Mouse (Mus musculus): Measurements from ENCODE around the gene Mpv17l2.

The Mpv17l2 gene

DNA sequence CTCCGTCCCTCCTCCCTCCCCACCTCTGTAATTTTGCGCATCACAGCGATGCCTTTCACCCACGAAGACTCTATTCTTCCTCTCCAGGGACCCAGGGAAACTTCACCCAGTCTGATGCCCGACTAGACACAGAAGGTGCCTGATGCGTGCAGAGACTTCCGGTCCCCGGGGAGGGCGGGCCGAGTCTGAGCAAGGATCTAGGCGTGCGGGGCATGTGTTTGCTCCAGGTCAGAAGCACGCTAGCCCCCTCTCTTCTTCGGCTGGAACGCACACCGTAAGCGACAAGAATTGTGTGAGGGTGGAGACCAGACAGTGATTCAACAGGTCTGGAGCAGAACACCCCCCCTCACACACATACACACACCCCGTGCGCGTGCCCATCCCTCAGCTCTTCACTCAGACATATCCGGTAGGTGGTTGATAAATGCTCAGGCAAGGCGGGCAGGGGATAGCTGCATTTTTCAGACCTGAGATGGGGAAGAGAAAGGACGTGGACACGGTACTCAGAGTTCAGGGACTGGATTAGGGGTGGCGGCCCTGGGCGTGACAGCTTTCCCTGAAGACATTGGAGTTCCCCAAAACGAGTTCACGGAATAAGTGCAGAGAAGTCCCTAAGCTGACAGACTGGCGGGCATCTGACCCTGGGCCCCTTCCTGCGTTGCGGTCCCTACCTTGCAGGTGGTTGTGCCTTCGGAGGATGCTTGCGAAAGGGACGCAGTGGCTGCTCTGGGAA lies 5.3 kb upstream of the Mpv17l2 start:
- DNase-seq: peak; percentile 58

DNA sequence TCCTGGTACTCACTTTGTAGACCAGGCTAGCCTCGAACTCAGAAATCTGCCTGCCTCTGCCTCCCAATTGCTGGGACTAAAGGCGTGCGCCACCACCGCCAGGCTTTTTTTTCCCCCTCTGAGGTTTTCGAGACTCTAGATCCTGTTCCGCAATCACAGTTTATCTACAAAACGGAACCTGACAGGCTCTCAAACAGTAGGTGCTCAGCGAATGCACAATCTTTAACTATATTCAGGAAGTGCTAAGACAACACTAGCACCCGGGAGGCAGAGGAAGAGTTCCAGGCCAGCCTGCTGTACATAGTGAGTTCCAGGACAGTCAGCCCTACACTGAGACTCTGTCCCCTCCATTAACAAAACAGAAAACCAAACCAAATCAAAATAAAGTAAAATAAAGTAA lies 4.6 kb upstream of the Mpv17l2 start:
- no peak for DNase-seq

DNA sequence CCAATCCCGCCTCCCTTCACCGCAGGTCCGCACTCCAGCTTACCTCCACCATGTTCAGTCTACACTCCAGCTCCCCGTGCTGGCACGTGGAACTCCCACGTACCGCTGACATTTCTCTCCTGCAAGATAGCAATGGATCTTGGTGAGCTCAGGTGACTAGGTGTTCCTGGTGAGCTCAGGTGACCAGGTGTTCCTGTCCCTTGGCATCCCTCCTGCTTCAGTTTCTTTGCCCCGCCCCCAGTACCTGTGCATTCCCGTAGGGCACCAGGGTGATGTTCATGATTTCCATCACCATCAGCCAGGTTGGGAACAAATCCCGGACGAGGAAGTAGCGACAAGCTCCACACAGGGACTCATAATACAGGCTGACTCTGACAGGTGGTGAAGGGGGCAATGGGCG lies 3.9 kb upstream of the Mpv17l2 start:
- DNase-seq: no peak

DNA sequence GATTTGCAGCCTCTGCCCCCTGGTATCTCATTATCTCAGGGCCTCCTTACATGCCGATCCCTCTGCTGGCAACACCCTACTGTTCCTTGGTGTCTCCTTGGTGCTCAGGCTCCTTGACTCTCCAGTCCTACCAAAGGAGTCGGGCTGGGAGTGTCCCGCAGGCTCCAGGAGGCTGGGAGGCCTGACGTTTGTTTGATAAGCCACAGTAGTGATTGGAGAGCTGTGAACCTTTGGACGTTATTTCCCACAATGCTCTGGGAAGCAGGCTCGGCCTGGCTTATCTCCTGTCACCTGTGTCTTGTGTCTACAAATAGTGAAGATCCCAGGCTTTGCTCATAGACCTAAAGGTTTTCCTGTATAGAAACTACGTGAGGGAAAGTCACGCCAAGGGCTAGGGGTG lies 3.3 kb upstream of the Mpv17l2 start:
- DNase-seq: no peak

DNA sequence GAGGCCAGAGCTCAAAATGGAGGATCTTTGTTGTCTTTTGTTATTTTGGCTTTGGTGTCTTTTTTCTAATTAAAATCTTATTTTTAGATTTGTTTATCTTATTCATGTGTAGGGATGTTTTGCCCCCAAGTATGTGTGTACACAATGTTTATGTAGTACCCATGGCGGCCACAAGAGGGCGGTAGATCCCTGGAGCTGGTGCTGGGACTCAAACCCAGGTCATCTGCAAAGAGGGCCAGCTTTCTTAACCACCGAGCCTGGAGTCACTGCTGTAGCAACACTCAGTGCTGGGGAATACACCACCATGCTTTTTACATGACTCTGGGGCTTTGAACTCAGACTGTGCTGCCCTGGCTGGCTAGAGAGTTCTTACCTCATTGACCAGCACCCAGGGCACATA lies 2.6 kb upstream of the Mpv17l2 start:
- peak; percentile 73 for DNase-seq

DNA sequence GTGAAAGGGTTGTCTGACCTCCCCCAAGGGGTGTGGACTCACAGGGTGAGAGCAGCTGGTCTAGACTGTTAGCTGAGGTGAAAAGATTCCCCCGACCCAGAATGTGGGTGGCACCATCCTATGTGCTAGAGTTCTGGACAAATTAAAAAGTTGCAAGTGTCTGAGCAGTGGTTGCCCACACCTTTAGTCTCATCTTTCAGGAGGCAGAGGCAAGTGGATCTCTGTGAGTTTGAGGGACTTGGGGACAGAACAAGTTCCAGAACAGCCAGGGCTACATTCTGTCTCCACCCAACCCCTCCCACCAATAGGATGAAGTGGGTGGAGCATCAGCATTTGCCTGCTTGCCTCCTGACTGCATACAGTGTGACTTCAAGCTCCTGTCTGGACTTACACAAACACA lies 1.4 kb upstream of the Mpv17l2 start:
- no peak for DNase-seq

DNA sequence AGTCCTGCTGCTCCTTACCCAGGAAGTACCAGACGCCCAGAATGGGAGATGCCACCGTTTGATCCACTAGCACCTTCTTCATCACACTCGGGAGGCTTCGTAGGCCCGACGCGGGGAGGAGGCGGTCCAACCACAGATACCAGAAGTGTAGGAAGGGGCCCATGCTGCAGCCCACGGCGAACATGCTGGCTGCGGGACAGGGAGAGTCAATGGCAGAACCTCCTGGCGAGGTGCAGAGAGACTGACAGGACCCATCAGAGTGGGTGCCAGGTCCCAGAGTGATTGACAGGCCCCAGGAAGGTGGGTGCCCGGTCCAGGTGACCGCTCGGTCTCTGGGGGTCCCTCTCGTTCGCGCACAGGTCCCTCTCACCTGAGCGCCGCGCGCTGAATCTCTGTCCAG lies 396 bp downstream of the Mpv17l2 start:
- DNase-seq: no peak

DNA sequence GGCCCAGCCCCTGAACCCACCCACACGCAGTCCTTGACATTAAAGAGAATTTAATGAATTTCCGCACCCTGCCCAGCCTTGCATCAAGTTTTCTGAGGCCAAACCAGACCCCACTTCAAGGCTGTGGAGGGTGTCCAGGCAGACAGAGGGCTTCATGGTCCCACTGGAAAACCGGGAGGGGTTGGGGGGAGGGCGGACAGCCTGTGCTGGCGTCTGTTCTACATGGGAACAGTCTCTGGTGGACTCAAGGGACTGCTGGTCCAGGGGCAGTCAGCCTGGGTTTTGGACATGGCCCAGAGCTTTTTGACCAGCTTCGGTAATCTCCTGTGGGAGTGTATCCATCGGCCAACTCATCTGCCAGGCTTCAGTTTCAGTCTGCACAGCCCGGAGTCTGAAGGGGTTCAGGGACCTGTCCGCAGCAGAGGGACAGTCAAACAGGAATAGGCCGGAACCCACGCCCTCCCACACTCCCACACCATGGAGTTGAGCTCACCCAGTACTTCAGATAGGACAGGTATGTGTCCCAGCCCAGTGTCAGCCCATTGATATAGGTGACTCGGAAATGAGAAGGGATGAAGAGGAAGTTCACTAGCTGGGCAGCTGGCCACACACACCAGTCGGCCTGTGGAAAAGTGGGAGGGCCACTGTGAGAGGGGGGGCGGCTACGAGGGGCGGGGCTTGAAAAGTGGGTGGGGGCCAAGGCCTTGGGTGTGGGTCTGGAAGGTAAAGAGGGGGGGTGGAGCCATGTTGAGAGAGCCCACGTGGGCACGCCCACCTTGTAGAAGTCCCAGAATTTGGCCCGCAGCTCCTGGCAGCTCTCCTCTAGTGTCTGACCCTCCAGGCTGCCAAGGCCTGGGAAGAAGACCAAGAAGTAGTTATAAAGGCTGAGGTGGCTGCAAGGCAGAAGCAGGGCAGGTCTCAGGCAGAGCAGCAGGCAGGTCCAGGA lies 1.9 kb downstream of the Mpv17l2 start:
- peak; percentile 65 for DNase-seq

DNA sequence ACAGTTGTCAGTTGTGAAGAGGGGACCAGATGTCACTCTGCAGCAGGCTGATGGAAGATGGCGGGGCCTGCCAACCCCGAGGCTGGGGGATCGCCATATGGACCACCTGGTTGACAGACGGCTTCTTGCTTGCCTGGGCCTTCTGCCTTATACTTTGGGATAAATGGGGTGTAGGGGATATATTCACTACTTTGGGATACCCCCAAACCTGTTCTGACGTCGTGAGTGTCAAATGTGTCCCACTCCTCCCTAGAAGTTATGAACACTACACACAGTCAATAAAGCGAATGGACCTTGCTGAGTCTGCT lies 2.5 kb downstream of the Mpv17l2 start:
- DNase-seq: no peak

DNA sequence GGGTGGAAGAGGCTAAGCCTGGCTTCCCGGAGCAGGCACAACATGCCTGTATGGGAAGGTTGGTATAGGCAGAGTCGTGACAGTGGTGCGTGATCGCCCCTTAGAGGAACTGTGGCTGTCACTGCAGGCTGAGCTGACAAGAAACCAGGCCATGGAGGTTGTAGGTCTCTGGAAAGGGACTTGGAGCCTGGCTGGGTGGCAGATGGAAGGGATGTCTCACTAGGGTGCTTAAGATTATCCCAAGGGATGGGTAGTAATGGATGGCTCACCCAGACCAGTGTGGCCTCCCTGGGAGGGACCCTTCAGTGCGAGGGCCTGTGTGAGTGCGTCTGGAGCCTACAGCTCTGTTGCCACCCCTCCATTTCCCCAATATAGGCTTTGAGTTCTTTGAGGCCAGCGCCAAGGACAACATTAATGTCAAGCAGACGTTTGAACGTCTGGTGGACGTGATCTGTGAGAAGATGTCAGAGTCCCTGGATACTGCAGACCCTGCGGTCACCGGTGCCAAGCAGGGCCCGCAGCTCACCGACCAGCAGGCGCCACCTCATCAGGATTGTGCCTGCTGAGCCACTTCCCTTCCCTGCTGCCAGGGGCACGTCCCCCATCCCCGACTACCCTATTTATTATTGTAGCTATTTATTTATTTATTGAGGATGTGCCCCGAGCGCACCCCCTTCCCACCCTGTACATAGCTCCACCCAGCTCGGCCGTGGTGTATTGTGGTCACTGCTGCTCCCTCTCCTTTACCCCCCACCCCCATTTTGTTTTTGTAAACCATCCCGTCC lies 3.0 kb downstream of the Mpv17l2 start:
- no peak for DNase-seq

DNA sequence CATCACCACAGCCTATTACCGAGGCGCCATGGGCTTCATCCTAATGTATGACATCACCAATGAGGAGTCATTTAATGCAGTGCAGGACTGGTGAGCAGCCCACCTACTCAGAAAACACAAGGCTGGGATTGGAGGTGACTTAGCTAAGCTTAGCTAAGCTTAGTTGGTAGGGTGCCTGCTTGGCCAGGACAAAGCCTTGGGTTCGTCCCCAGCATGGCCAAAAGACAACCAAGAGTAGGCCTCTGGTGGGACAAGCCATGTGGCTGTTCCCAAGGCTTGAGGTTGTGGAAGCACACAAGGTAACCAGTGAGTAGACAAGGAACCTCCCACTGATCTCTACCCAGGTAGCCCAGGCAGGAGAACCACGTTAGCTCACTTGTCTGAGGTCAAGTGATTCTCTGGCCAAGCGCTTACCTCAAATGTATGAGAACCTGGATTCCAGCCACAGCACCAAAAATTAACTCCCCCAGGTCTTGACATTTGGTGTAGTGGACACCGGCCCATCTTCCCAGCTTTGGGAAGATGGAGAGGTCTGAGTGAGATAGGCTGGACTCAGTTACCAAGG lies 4.2 kb downstream of the Mpv17l2 start:
- DNase-seq: no peak

DNA sequence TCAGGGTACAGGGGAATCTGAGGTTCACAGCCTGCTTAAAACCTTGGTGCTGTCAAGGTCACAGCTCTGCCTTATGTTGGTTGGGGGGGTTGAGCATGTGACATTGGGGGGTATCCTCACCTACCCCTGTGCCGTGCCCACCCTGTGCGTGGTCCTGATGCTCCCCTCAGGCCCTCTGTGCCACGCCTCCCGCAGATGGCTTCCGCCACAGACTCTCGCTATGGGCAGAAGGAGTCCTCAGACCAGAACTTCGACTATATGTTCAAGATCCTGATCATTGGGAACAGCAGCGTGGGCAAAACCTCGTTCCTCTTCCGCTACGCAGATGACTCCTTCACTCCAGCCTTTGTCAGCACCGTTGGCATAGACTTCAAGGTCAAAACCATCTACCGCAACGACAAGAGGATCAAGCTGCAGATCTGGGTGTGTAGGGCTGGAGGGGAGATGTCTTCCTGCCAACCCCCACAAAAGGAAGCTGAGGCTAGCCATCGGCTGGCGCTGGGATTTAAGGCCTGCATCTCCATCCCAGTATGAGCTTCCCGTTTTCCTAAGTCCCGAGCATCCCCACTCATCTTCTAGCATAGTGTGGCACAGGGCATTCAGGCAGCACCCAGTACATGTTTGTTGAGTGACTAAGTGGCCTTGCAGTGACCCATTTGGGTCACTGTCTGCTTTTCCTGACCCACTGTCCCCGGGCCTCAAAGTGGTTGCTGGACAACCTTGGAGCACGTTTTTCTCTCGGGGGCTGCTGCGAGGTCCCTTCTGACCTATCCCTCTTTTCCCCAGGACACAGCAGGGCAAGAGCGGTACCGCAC lies 4.9 kb downstream of the Mpv17l2 start:
- no peak for DNase-seq

DNA sequence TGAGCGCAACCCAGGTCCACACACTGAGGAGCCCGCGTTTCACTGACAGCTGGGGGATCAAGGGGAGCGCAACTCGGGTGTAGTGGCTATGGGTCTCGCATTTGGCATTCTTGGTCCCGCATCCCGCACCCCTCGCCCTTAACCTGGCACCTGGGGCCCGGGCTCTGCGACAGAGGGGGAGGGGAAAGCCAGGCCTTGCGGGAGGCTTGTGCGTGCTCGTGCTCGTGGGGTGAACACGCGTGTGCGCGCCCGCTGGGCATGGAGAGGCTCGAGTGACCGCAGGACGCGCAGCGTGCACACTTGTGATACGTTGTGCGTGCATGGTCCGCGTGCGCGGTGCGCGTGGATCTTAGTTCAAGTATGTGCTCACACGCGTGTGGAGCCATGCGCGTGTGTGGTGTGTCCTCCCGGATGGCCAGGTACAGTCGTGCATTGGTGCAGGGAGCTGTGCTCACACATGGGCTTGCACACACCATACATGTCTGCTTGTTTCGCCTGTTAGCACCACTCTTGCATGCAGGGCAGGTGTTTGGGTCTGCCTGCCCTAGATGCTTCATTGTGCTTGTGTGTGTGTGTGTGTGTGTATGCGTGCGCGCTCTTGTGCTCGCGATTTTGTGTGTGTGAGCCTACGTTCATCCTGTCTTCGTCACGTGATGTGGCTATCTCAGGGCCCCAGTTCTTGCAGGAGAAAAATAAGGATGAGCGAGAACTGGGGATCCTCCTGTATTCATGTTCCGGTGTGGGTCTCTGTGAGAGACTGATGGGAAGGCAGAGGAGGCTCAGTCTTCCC lies 5.7 kb downstream of the Mpv17l2 start:
- DNase-seq: no peak

DNA sequence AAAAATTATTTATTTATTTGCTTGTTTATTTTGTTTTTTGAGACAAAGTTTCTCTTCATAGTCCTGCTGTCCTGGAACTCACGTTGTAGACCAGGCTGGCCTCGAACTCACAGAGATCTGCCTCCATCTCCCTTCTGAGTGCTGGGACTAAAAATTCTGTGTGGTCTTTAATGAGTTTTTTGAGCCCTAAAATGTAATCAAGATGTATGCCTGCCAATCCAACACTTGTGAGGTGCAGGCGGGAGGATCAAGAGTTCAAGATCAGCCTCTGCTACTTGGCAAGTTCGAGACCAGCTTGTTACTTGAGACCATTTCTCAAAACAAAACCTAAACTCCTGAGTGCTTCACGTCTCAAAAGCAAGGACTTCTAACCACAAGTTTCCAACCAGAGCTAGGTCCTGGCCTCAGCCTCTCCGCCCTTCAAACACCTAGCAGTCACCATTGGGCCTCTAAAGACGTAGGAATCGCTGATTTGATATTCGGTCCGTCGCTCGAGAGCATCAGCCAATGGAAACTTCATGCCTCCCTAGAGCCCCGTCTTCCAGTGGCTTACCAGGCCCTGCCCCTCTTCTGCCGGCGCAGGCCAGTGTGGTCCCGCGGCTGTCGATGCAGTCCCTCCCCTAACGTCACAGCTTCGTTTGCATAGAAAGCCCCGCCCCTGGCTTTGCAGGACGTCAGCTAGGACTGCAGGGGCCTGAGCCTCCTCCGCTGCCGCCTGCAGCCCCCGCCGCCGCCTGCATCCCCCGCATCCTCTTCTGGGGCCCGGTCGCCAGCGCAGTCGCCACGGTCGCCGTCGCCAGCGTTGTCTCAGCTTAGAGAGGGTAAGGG lies 6.5 kb downstream of the Mpv17l2 start, which contains the start of gene Rab3a:
Gene Rab3a (plus strand): TSS at position 637 of the 828 bp plus-strand sequence.
- DNase-seq: peak; percentile 96

DNA sequence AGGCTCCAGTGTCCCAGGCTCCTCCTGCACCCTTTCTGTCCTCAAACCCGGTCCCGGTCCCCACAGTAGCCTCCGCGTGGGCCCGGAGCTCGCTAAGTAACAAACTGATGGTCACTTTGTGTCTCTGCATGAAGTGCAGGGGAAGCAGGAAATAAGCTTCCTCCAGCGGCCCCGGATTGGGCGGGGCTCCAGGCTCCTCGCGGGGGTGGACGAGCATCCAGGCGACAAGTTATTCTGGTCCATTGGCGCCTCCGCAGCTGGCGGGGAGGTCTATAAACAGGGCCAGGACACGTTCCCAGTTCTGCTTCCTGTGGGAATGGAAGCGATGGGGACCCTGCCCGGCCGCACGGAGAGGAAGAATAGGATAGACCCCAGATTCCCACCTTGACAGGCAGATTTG lies 7.6 kb downstream of the Mpv17l2 start:
- peak; percentile 92 for DNase-seq

DNA sequence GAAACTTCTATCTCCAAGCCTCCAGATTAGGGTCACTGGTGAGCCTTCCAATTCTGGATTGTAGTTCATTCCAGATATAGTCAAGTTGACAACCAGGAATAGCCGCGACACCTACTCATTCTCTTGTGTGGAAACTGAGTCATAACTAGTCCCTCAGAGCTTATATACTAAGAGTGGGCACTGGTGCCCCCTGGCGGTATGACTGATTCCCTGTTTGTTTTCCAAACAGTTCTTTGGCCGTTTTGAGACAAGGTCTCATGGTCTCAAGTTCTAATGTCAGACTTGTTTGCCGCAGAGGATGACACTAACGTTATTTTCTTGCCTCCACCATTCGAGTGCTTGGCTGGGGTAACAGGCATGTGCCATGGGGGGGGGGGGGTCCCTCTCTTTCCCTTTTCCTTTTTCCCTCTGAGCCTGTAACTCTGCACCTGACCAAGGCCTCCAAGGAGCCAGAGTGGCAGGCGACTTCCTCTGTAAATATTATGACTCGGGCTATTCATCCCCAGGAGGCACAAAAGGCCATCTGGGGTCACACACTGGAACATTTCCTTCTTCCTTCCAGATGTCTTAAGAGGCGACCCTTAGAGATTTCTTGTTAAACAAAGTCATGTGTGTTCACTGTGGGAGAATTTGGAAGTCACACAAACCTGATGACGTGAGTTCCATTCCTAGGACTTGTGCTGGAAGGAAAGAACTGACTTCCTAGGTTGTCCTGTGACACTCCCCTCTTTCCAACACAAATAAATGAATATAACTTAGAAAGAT lies 8.6 kb downstream of the Mpv17l2 start:
- DNase-seq: peak; percentile 88

DNA sequence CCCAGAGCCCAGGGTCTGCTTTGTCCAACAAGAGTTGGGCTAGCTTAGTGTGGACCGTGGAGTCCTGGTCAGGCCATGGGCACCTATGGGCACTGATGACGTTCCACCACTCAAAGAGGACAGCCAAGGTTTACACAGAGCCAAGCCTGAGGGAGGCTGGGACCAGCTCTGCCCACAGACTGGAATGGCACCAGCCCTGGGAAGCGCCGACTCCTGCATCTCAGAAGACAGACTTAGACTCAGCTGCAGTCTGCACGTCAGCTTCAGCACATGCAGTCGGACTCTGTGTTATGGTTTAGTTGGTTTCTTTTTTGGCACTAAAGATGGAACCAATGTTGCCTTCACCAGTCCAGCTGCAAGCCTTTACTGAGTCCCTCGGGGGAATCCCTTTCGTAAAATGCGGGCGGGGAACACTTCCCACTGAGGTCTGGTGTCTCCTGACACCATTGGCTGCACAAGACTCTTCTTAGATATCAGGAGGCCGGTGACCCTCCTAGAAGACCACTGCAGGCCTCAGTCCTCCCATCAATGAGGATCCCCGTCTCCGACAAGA lies 10.5 kb downstream of the Mpv17l2 start:
- DNase-seq: no peak

DNA sequence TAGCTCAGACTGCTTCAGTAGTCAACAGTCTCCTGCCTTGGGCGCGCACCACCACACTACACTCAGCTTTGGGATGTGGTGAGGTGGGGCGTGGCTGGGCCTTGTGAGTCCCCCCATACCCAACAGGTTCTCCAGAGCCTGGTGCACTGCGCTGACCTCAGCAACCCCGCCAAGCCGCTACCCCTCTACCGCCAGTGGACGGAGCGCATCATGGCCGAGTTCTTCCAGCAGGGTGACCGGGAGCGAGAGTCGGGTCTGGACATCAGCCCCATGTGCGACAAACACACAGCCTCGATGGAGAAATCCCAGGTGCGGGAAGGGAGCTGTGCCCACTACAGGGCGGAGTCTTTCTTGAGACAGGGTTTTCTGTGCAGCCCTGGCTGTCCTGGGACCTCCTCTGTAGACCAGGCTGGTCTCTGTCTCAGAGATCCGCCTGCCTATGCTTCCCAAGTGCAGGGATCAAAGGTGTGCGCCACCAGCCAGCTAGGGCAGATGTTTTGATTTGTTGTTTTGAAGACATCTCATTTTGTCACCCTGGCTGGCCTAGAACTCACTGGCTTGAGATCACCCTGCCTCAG lies 11.6 kb downstream of the Mpv17l2 start:
- DNase-seq: no peak
